Mouse (Mus musculus): ENCODE measurements around the gene Gzf1.

Gene Gzf1

GRCm38 (mm10) chr2:148690781-148691180 lies 10.0 kb downstream of the Gzf1 start:
- in situ Hi-C loops (cut with MboI, MseI), result loop anchor here in 1 of 2 experiments (25.0 kb wide), 1 partner anchor 1678 kb away; the partner anchor contains the start of gene Xrn2

- in situ Hi-C loops (cut with MboI, MseI), result loop anchor here in 1 of 2 experiments (25.0 kb wide), 1 partner anchor 1686 kb away; the partner anchor contains the start of gene Xrn2
Observed at GRCm38 (mm10) chr2:148698571-148698970, 17.7 kb downstream of the Gzf1 start.

GRCm38 (mm10) chr2:148706409-148707201 lies 25.8 kb downstream of the Gzf1 start:
- in situ Hi-C loops (cut with MboI, MseI), result no loop called here

GRCm38 (mm10) chr2:148707202-148707530 lies 26.3 kb downstream of the Gzf1 start:
- in situ Hi-C loops (cut with MboI, MseI), result no loop called here

GRCm38 (mm10) chr2:148712326-148712725 lies 31.5 kb downstream of the Gzf1 start:
- in situ Hi-C loops (cut with MboI, MseI), result no loop called here

GRCm38 (mm10) chr2:148717072-148717471 lies 36.2 kb downstream of the Gzf1 start:
- in situ Hi-C loops (cut with MboI, MseI), result no loop called here

GRCm38 (mm10) chr2:148719271-148719995 lies 38.6 kb downstream of the Gzf1 start:
- in situ Hi-C loops (cut with MboI, MseI), result no loop called here

GRCm38 (mm10) chr2:148731614-148732326 lies 50.9 kb downstream of the Gzf1 start:
- in situ Hi-C loops (cut with MboI, MseI), result no loop called here

- in situ Hi-C loops (cut with MboI, MseI), result no loop called here
Observed at GRCm38 (mm10) chr2:148732327-148733000, 51.6 kb downstream of the Gzf1 start, which contains the start of gene Napb. Gene Napb (minus strand): TSS chr2:148732467.
